Mouse (Mus musculus) liver, postnatal 0 days (tissue): ENCODE measurements around the gene Agtpbp1.

ENCODE experiments used
- CTCF ChIP-seq: sonication (generic); IDR thresholded peaks from 2 replicates; pipeline ENCODE4 v1.5.1; 2016; ENCODE audit warnings: antibody characterized with exemption, low read depth
- EP300 ChIP-seq: IDR thresholded peaks from 2 replicates; pipeline ENCODE4 v1.6.1; 2016; ENCODE audit warnings: antibody characterized with exemption, low read depth, mild to moderate bottlenecking

GRCm38 (mm10) chr13:59485456-59485855 is 99.6 kb downstream of the Agtpbp1 start:
- TF ChIP-seq CTCF: no peak
- no peak for TF ChIP-seq EP300
